Mouse (Mus musculus) hematopoietic stem cell, adult 5-6 weeks (primary cell): Measurements from ENCODE around the gene Sh3bp1. TPM values are rescaled to one million over a fixed set of nuclear protein-coding genes. Genes with fewer than 3 reads are reported as not detected.

Experiments used
- ATAC-seq, 2 experiments: fragments of 125-278 bp in 1 of 2; replicated peaks in 1 of 2; 2 replicates each; pipeline ENCODE4 v1.8.0; 2016 to 2017; ENCODE audit warnings: inconsistent platforms in 2 of 2, mild to moderate bottlenecking in 2 of 2, moderate number of reproducible peaks in 2 of 2, low read depth in 1 of 2, moderate TSS enrichment in 1 of 2; ENCODE audit not compliant: low FRiP score in 2 of 2, poor library complexity in 2 of 2, severe bottlenecking in 2 of 2, insufficient read depth in 1 of 2, low TSS enrichment in 1 of 2
- total RNA-seq: library from RNA; stranded (forward); fragments of 172-1452, 232-1000 nt; gene quantifications from 2 replicates; pipeline ENCODE4 v1.2.3, GENCODE M21; 2017

Gene Sh3bp1
- total RNA-seq, 1 experiment from 2014 or later, result 27.4 TPM

DNA sequence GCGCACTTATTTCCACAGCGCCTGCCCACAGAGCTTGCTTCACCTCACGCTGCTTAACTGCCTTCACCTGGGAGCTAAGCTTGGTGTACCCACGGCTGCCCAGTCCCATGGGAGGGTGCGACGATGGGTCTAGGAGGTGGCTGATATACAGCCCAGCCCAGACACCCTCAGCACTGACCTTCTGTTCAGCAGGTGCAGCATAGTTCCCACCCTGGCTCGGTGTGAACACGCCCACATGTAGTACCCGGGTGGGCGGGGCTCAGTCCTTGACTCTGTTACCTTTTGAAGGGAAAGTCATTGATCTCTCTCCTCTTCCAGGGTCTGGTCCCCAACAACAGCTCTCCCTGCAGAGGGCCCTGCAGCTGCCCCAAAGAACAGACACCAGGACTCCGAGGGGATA is 60.0 kb downstream of the Sh3bp1 start:
- no peak for ATAC-seq

DNA sequence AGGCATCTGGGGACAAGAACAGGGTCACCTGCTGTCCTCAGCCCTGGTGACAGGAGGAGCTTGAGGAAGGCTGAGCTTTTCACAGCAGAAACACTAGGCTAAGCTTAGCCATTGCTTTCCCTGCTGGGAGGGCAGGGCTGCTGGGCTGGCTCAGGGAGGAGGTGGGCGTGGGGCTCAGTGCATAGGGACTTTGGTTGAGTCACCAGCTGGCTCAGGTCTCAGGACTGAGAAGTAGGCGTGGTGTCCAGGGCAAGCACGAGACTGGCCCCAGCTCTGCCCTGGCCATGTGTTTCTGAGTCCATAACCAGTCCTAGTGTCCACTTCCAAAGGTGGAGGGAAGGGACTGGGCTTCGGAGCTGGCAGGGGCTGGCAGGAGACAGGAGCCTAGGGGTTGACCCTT is 60.5 kb downstream of the Sh3bp1 start:
- no peak for ATAC-seq

Other genes with a start within 250 kb of the Sh3bp1 start
- gene Elfn2, start 181.0 kb upstream of the Sh3bp1 start, total RNA-seq, result 0.20 and 1.3 TPM in 2 replicates
- gene Mfng, start 126.3 kb upstream of the Sh3bp1 start, total RNA-seq, result 45.7 and 53.7 TPM in 2 replicates
- 0.13 TPM in 1 of 2 replicates, not detected in the other for gene Card10, start 96.7 kb upstream of the Sh3bp1 start, total RNA-seq
- not detected in 2 replicates for gene Cdc42ep1, start 57.1 kb upstream of the Sh3bp1 start, total RNA-seq
- not detected in 2 replicates for gene Lgals2, start 44.2 kb upstream of the Sh3bp1 start, total RNA-seq
- 11.9 and 12.3 TPM in 2 replicates for gene Gga1, start 22.6 kb upstream of the Sh3bp1 start, total RNA-seq
- gene Gm49510, start 101 bp upstream of the Sh3bp1 start, total RNA-seq, result 1.7 TPM in 1 of 2 replicates, not detected in the other
- gene Pdxp, start 14.2 kb downstream of the Sh3bp1 start, total RNA-seq, result 7.7 and 8.4 TPM in 2 replicates
- 77.1 and 108 TPM in 2 replicates for gene Lgals1, start 27.0 kb downstream of the Sh3bp1 start, total RNA-seq
- gene Nol12, start 35.2 kb downstream of the Sh3bp1 start, total RNA-seq, result 23.7 and 37.5 TPM in 2 replicates
- gene Triobp, start 48.0 kb downstream of the Sh3bp1 start, total RNA-seq, result 28.3 and 39.2 TPM in 2 replicates
- gene H1f0, start 128.7 kb downstream of the Sh3bp1 start, total RNA-seq, result 75.7 and 76.0 TPM in 2 replicates
- 1.5 and 1.7 TPM in 2 replicates for gene Galr3, start 142.1 kb downstream of the Sh3bp1 start, total RNA-seq
- gene Ankrd54, start 163.1 kb downstream of the Sh3bp1 start, total RNA-seq, result 15.1 and 15.6 TPM in 2 replicates
- 204 and 224 TPM in 2 replicates for gene Eif3l, start 175.4 kb downstream of the Sh3bp1 start, total RNA-seq
- 3.4 and 6.7 TPM in 2 replicates for gene Micall1, start 209.1 kb downstream of the Sh3bp1 start, total RNA-seq
- gene Polr2f, start 241.2 kb downstream of the Sh3bp1 start, total RNA-seq, result 42.5 and 72.2 TPM in 2 replicates
- 0.84 and 1.9 TPM in 2 replicates for gene 1700088E04Rik, start 241.5 kb downstream of the Sh3bp1 start, total RNA-seq